Comparison of ENCODE assay signal across 9 mouse cellular contexts in genomic region chr11:22587691-22588241, GRCm38 (mm10).
DNase-seq lines count a peak whose midpoint lies in the region; ATAC-seq and TF ChIP-seq lines count a peak whose summit lies in the region.
"Had no signal": no experiment of that assay in that cellular context is flagged by ENCODE, and none has a peak within 500 bp of the region (broad histone marks: within the 10 kb centered on the region; RNA-seq: fewer than 3 reads in every experiment).

No protein-coding gene starts in this region.

- H3K27me3 ChIP-seq in hindbrain, embryonic 16.5 days (replicated peaks; ENCODE audit: control insufficient read depth, insufficient read depth, low read length): no peaks in the 10 kb centered on the region
- no peaks in the 10 kb centered on the region for H3K27me3 ChIP-seq in midbrain, embryonic 14.5 days (ENCODE audit: control insufficient read depth, insufficient read depth, low read length)
- H3K27me3 ChIP-seq: embryonic facial prominence, embryonic 12.5 days had no signal

- H3K27ac ChIP-seq in gastrocnemius, adult 2 months: peak overlapping the region; percentile 75
- peak overlapping the region; percentile 63 for H3K27ac ChIP-seq in hindbrain, embryonic 16.5 days (ENCODE audit: low read depth, low read length)
- H3K27ac ChIP-seq in midbrain, embryonic 14.5 days (replicated peaks; ENCODE audit: low read depth, low read length): 0 out of 2 replicates have a peak overlapping the region, but pooled peaks have one; percentile 2
- H3K27ac ChIP-seq: embryonic facial prominence, embryonic 12.5 days had no signal

- peaks cover 19% of the 10 kb centered on the region for H3K4me1 ChIP-seq in hindbrain, embryonic 16.5 days (ENCODE audit: control insufficient read depth, insufficient read depth, low read depth, low read length)
- H3K4me1 ChIP-seq in midbrain, embryonic 14.5 days (ENCODE audit: control insufficient read depth, insufficient read depth, low read length): peaks cover 14% of the 10 kb centered on the region

- H3K9me3 ChIP-seq in hindbrain, embryonic 16.5 days (ENCODE audit: control insufficient read depth, low read length): no peaks in the 10 kb centered on the region
- H3K9me3 ChIP-seq in midbrain, embryonic 14.5 days (ENCODE audit: control insufficient read depth, low read length): no peaks in the 10 kb centered on the region
- H3K9me3 ChIP-seq: embryonic facial prominence, embryonic 12.5 days had no signal

- intact Hi-C loops in gastrocnemius, adult 2 months (cut with DNase I): no loop called here

- no peak overlapping the region for H3K4me3 ChIP-seq in gastrocnemius, adult 2 months
- H3K4me3 ChIP-seq in hindbrain, embryonic 16.5 days (ENCODE audit: low read length): no peak overlapping the region
- H3K4me3 ChIP-seq in midbrain, embryonic 14.5 days (replicated peaks; ENCODE audit: low read depth, low read length): no peak overlapping the region
- H3K4me3 ChIP-seq: embryonic facial prominence, embryonic 12.5 days had no signal

- H3K36me3 ChIP-seq in hindbrain, embryonic 16.5 days (ENCODE audit: control insufficient read depth, insufficient read depth, low read length): no peaks in the 10 kb centered on the region
- H3K36me3 ChIP-seq in midbrain, embryonic 14.5 days (ENCODE audit: control insufficient read depth, insufficient read depth, low read length): no peaks in the 10 kb centered on the region
- H3K36me3 ChIP-seq: embryonic facial prominence, embryonic 12.5 days had no signal

- no peak overlapping the region for H3K9ac ChIP-seq in hindbrain, embryonic 16.5 days (ENCODE audit: low read depth, low read length)
- no peak overlapping the region for H3K9ac ChIP-seq in midbrain, embryonic 14.5 days (replicated peaks; ENCODE audit: low read length)
- H3K9ac ChIP-seq: embryonic facial prominence, embryonic 12.5 days had no signal

- DNase-seq in gastrocnemius, adult 2 months: no peak
- no peak for DNase-seq in gastrocnemius, postnatal 10 days
- peak; percentile 83 for DNase-seq in fibroblast of lung, adult 2 months (ENCODE audit: low read depth)
- peak; percentile 42 to 84 for DNase-seq in layer of hippocampus, postnatal 14 days (ENCODE audit: low spot score in 2 of 2)
- peak; percentile 42 for DNase-seq in midbrain, embryonic 14.5 days
- peak; percentile 31 for DNase-seq in testis, postnatal 14 days (ENCODE audit: low spot score)
- no peak for DNase-seq in urinary bladder, postnatal 36 days (ENCODE audit: low spot score in 2 of 2)

- 38% methylated on average over 7 of the region's 7 CpGs for WGBS in hindbrain, embryonic 16.5 days
- 36% methylated on average over 7 of the region's 7 CpGs for WGBS in midbrain, embryonic 14.5 days

- H3K4me2 ChIP-seq in hindbrain, embryonic 16.5 days (ENCODE audit: low read length): no peak overlapping the region
- H3K4me2 ChIP-seq in midbrain, embryonic 14.5 days (ENCODE audit: low read length): no peak overlapping the region
- H3K4me2 ChIP-seq: embryonic facial prominence, embryonic 12.5 days had no signal

- ATAC-seq in hindbrain, embryonic 16.5 days: peak; percentile 71
- no peak for ATAC-seq in midbrain, embryonic 14.5 days (ENCODE audit: low FRiP score, low TSS enrichment)

- no peak for TF ChIP-seq CTCF in gastrocnemius, adult 2 months (IDR thresholded peaks at IDR 0.05)

Comparison
In these comparisons a context has a peak if more than half of its experiments do, and no peak if none do; other contexts are left out.
1. DNase-seq: peak in fibroblast of lung, adult 2 months (single experiment), layer of hippocampus, postnatal 14 days (2 of 2), midbrain, embryonic 14.5 days (single experiment) and testis, postnatal 14 days (single experiment); none in gastrocnemius, adult 2 months (single experiment), gastrocnemius, postnatal 10 days (single experiment) and urinary bladder, postnatal 36 days (0 of 2).
2. H3K27ac ChIP-seq: peak in every context shown above with its lines; median percentile 75 in gastrocnemius, adult 2 months; 63 in hindbrain, embryonic 16.5 days; 2 in midbrain, embryonic 14.5 days.